Mouse (Mus musculus) embryonic facial prominence, embryonic 12.5 days (tissue): ENCODE measurements at regions not wholly inside any gene's neighbourhood (a gene's known extent, or its start where the extent isn't known, plus 50 kb on each side); places are given as distances from the start of the nearest gene placed in this dataset.

Source experiments
- ATAC-seq: fragments of 200-750 bp; cut with Nextera tagmentation; 2 replicates; pipeline ENCODE4 v1.8.0; 2017; ENCODE audit not compliant: insufficient number of reproducible peaks, insufficient read depth, low FRiP score, low TSS enrichment
- H3K27ac ChIP-seq: fragments of 300-500 bp; sonication (generic); 2 replicates; pipeline ENCODE4 v1.5.1; 2016; ENCODE audit warnings: mild to moderate bottlenecking
- H3K27me3 ChIP-seq: fragments of 300-500 bp; sonication (generic); 2 replicates; pipeline ENCODE4 v1.6.1; 2016; ENCODE audit warnings: mild to moderate bottlenecking, moderate library complexity
- H3K36me3 ChIP-seq: fragments of 300-500 bp; sonication (generic); 2 replicates; pipeline ENCODE4 v1.6.1; 2016; ENCODE audit warnings: mild to moderate bottlenecking
- H3K4me1 ChIP-seq: fragments of 300-500 bp; sonication (generic); 2 replicates; pipeline ENCODE4 v1.6.1; 2016
- H3K4me2 ChIP-seq: fragments of 300-500 bp; sonication (generic); replicated peaks from 2 replicates; pipeline ENCODE4 v1.6.1; 2016; ENCODE audit warnings: mild to moderate bottlenecking, moderate library complexity
- H3K4me3 ChIP-seq: fragments of 300-500 bp; sonication (generic); 2 replicates; pipeline ENCODE4 v1.5.1; 2016; ENCODE audit warnings: mild to moderate bottlenecking
- H3K9ac ChIP-seq: fragments of 300-500 bp; sonication (generic); 2 replicates; pipeline ENCODE4 v1.6.1; 2016; ENCODE audit warnings: mild to moderate bottlenecking, moderate library complexity
- H3K9me3 ChIP-seq: fragments of 300-500 bp; sonication (generic); 2 replicates; pipeline ENCODE4 v1.6.1; 2016; ENCODE audit warnings: mild to moderate bottlenecking, moderate library complexity
- WGBS: fragments of 180-500 bp; shearing (Covaris S2); methylation state at CpG from one replicate; pipeline ENCODE4 v1.1.7; 2016; 5-methylcytosine and 5-hydroxymethylcytosine counted together

GRCm38 (mm10) chr4:23567827-23568226, 928.4 kb upstream of the Mms22l start:
- WGBS = 61% methylated on average over 1 of the region's 1 CpGs
- H3K4me3 ChIP-seq = no peak overlapping the region
- H3K4me2 ChIP-seq = no peak overlapping the region
- no peaks in the 10 kb centered on the region for H3K9me3 ChIP-seq
- H3K36me3 ChIP-seq = no peaks in the 10 kb centered on the region
- H3K27me3 ChIP-seq = no peaks in the 10 kb centered on the region
- no peaks in the 10 kb centered on the region for H3K4me1 ChIP-seq
- no peak overlapping the region for H3K27ac ChIP-seq
- no peak for ATAC-seq
- H3K9ac ChIP-seq = no peak overlapping the region

GRCm38 (mm10) chr4:23573013-23573412, 923.2 kb upstream of the Mms22l start:
- no peak overlapping the region for H3K4me3 ChIP-seq
- no peaks in the 10 kb centered on the region for H3K9me3 ChIP-seq
- H3K4me1 ChIP-seq = no peaks in the 10 kb centered on the region
- no peak for ATAC-seq
- no peaks in the 10 kb centered on the region for H3K27me3 ChIP-seq
- no peak overlapping the region for H3K4me2 ChIP-seq
- no peak overlapping the region for H3K9ac ChIP-seq
- no peaks in the 10 kb centered on the region for H3K36me3 ChIP-seq
- no peak overlapping the region for H3K27ac ChIP-seq

- Histone ChIP-seq H3K9ac (no peak overlapping the region), H3K4me3 (no peak overlapping the region), H3K27ac (no peak overlapping the region), H3K4me2 (no peak overlapping the region), H3K27me3 (no peaks in the 10 kb centered on the region), H3K36me3 (no peaks in the 10 kb centered on the region), H3K9me3 (no peaks in the 10 kb centered on the region), H3K4me1 (no peaks in the 10 kb centered on the region)
- 52% methylated on average over 2 of the region's 2 CpGs for WGBS
- no peak for ATAC-seq
Observed at GRCm38 (mm10) chr4:23587412-23587811, 908.8 kb upstream of the Mms22l start.

GRCm38 (mm10) chr4:23590883-23591282, 905.4 kb upstream of the Mms22l start:
- ATAC-seq = no peak
- H3K4me3 ChIP-seq = no peak overlapping the region
- H3K9ac ChIP-seq = no peak overlapping the region
- H3K9me3 ChIP-seq = no peaks in the 10 kb centered on the region
- H3K4me2 ChIP-seq = no peak overlapping the region
- no peaks in the 10 kb centered on the region for H3K36me3 ChIP-seq
- H3K27ac ChIP-seq = no peak overlapping the region
- no peaks in the 10 kb centered on the region for H3K27me3 ChIP-seq
- 56% methylated on average over 3 of the region's 3 CpGs for WGBS
- no peaks in the 10 kb centered on the region for H3K4me1 ChIP-seq

GRCm38 (mm10) chr4:23591593-23591992, 904.7 kb upstream of the Mms22l start:
- Histone ChIP-seq H3K36me3 (no peaks in the 10 kb centered on the region), H3K9me3 (no peaks in the 10 kb centered on the region), H3K4me1 (no peaks in the 10 kb centered on the region), H3K4me2 (no peak overlapping the region), H3K9ac (no peak overlapping the region), H3K4me3 (no peak overlapping the region), H3K27ac (no peak overlapping the region), H3K27me3 (no peaks in the 10 kb centered on the region)
- no peak for ATAC-seq
- WGBS = 91% methylated on average over 2 of the region's 2 CpGs

GRCm38 (mm10) chr4:23600070-23600469, 896.2 kb upstream of the Mms22l start:
- Histone ChIP-seq H3K27ac (no peak overlapping the region), H3K4me2 (no peak overlapping the region), H3K27me3 (no peaks in the 10 kb centered on the region), H3K4me1 (no peaks in the 10 kb centered on the region), H3K4me3 (no peak overlapping the region), H3K9me3 (no peaks in the 10 kb centered on the region), H3K9ac (no peak overlapping the region), H3K36me3 (no peaks in the 10 kb centered on the region)
- no peak for ATAC-seq
- WGBS = 89% methylated on average over 2 of the region's 2 CpGs

- Histone ChIP-seq H3K27me3 (no peaks in the 10 kb centered on the region), H3K9ac (no peak overlapping the region), H3K9me3 (no peaks in the 10 kb centered on the region), H3K4me3 (no peak overlapping the region), H3K4me2 (peak overlapping the region; percentile 16; the same call in 1 of the 2 replicates), H3K36me3 (no peaks in the 10 kb centered on the region), H3K27ac (0 out of 2 replicates have a peak overlapping the region, but pooled peaks have one; percentile 30), H3K4me1 (no peaks in the 10 kb centered on the region)
- WGBS = 29% methylated on average over 13 of the region's 13 CpGs
- ATAC-seq = 0 out of 2 replicates have a peak, but pooled peaks have one; percentile 47
Observed at GRCm38 (mm10) chr4:23601426-23602293, 894.6 kb upstream of the Mms22l start.

- Histone ChIP-seq H3K27ac (no peak overlapping the region), H3K27me3 (no peaks in the 10 kb centered on the region), H3K4me1 (no peaks in the 10 kb centered on the region), H3K36me3 (no peaks in the 10 kb centered on the region), H3K4me3 (no peak overlapping the region), H3K9ac (no peak overlapping the region), H3K4me2 (no peak overlapping the region), H3K9me3 (no peaks in the 10 kb centered on the region)
- ATAC-seq = no peak
- WGBS = 66% methylated on average over 9 of the region's 9 CpGs
Observed at GRCm38 (mm10) chr4:23602294-23602932, 893.8 kb upstream of the Mms22l start.

- H3K9me3 ChIP-seq = no peaks in the 10 kb centered on the region
- H3K4me3 ChIP-seq = no peak overlapping the region
- H3K27me3 ChIP-seq = no peaks in the 10 kb centered on the region
- no peak overlapping the region for H3K4me2 ChIP-seq
- ATAC-seq = no peak
- no peaks in the 10 kb centered on the region for H3K36me3 ChIP-seq
- 73% methylated on average over 3 of the region's 3 CpGs for WGBS
- H3K27ac ChIP-seq = no peak overlapping the region
- no peaks in the 10 kb centered on the region for H3K4me1 ChIP-seq
- H3K9ac ChIP-seq = no peak overlapping the region
Observed at GRCm38 (mm10) chr4:23607348-23607747, 888.9 kb upstream of the Mms22l start.

- Histone ChIP-seq H3K9me3 (no peaks in the 10 kb centered on the region), H3K27ac (no peak overlapping the region), H3K27me3 (no peaks in the 10 kb centered on the region), H3K4me1 (no peaks in the 10 kb centered on the region), H3K36me3 (no peaks in the 10 kb centered on the region), H3K4me3 (no peak overlapping the region), H3K9ac (no peak overlapping the region), H3K4me2 (no peak overlapping the region)
- ATAC-seq = no peak
Observed at GRCm38 (mm10) chr4:23621208-23621607, 875.0 kb upstream of the Mms22l start.

GRCm38 (mm10) chr4:23622231-23622630, 874.0 kb upstream of the Mms22l start:
- Histone ChIP-seq H3K27ac (no peak overlapping the region), H3K27me3 (no peaks in the 10 kb centered on the region), H3K36me3 (no peaks in the 10 kb centered on the region), H3K4me2 (no peak overlapping the region), H3K4me3 (no peak overlapping the region), H3K9ac (no peak overlapping the region), H3K9me3 (no peaks in the 10 kb centered on the region), H3K4me1 (no peaks in the 10 kb centered on the region)
- no peak for ATAC-seq

- Histone ChIP-seq H3K4me2 (no peak overlapping the region), H3K36me3 (no peaks in the 10 kb centered on the region), H3K4me3 (no peak overlapping the region), H3K9me3 (no peaks in the 10 kb centered on the region), H3K27me3 (no peaks in the 10 kb centered on the region), H3K9ac (no peak overlapping the region), H3K27ac (no peak overlapping the region), H3K4me1 (no peaks in the 10 kb centered on the region)
- 75% methylated on average over 9 of the region's 9 CpGs for WGBS
- no peak for ATAC-seq
Observed at GRCm38 (mm10) chr4:23636231-23636928, 859.9 kb upstream of the Mms22l start.
